Mouse (Mus musculus) cerebellum, postnatal 14 days (tissue): ENCODE measurements at regions not wholly inside any gene's neighbourhood (a gene's known extent, or its start where the extent isn't known, plus 50 kb on each side); places are given as distances from the start of the nearest gene placed in this dataset.

ENCODE experiments used
- DNase-seq, 2 experiments: peaks; one replicate each; pipeline ENCODE4 v3.0.0; 2021; ENCODE audit warnings: mixed read lengths in 2 of 2

GRCm38 (mm10) chr6:139014526-139014925 is 356.2 kb upstream of the Igbp1b start:
- no peak for DNase-seq

- DNase-seq = no peak
Measured at GRCm38 (mm10) chr6:139010501-139010900, 352.2 kb upstream of the Igbp1b start.
